Mouse (Mus musculus) regulatory T cell (primary cell): ENCODE measurements around the gene Olfr527.

Experiments
- in situ Hi-C: fragments of 300-600 bp; cut with MboI, MseI; formaldehyde crosslinking; loops from one replicate; pipeline ENCODE4 v1.15.1; 2025; ENCODE audit warnings: high pct_unique_total_duplicates

Olfr527 gene

GRCm38 (mm10) chr7:140333717-140334116, at the start of gene Olfr527:
Gene Olfr527, plus strand, starts transcription at chr7:140334017.
- in situ Hi-C loops: no loop called here

- in situ Hi-C loops: no loop called here
These were observed 38.1 kb upstream of the Olfr527 start for GRCm38 (mm10) chr7:140295746-140296145.

GRCm38 (mm10) chr7:140296876-140297275, 36.9 kb upstream of the Olfr527 start:
- in situ Hi-C loops: no loop called here

GRCm38 (mm10) chr7:140299416-140299815, 34.4 kb upstream of the Olfr527 start:
- in situ Hi-C loops: no loop called here

- in situ Hi-C loops: no loop called here
These were observed 13.9 kb upstream of the Olfr527 start for GRCm38 (mm10) chr7:140319861-140320385.

- in situ Hi-C loops: no loop called here
These were observed 13.3 kb upstream of the Olfr527 start, which contains the start of gene Olfr525 for GRCm38 (mm10) chr7:140320558-140320957. Gene Olfr525, plus strand, starts transcription at chr7:140320858.

GRCm38 (mm10) chr7:140321135-140321534, 12.7 kb upstream of the Olfr527 start:
- in situ Hi-C loops: no loop called here

- in situ Hi-C loops: no loop called here
These were observed 4.0 kb upstream of the Olfr527 start for GRCm38 (mm10) chr7:140329766-140330304.

GRCm38 (mm10) chr7:140361571-140361970, 27.8 kb downstream of the Olfr527 start, which contains the start of gene Olfr60:
Gene Olfr60, minus strand, starts transcription at chr7:140361671.
- in situ Hi-C loops: no loop called here

GRCm38 (mm10) chr7:140374300-140374699, 40.5 kb downstream of the Olfr527 start:
- in situ Hi-C loops: no loop called here

GRCm38 (mm10) chr7:140376231-140376630, 42.4 kb downstream of the Olfr527 start, which contains the start of gene Olfr530:
Gene Olfr530, minus strand, starts transcription at chr7:140376331.
- in situ Hi-C loops: no loop called here

GRCm38 (mm10) chr7:140376911-140377310, 43.1 kb downstream of the Olfr527 start:
- in situ Hi-C loops: no loop called here
